Mouse (Mus musculus) forebrain, postnatal 0 days (tissue): ENCODE results near the gene Parp16. TPM values are rescaled to one million over a fixed set of nuclear protein-coding genes. Genes with fewer than 3 reads are reported as not detected.
A peak's percentile ranks its signal among the peaks of the same experiment; 100 is the strongest.

Source experiments
- ATAC-seq: fragments of 200-750 bp; cut with Nextera tagmentation; 2 replicates; pipeline ENCODE4 v1.8.0; 2017; ENCODE audit warnings: mild to moderate bottlenecking, moderate library complexity
- DNase-seq: peaks from one replicate; pipeline ENCODE4 v3.0.0-alpha.2; 2015
- H3K27ac ChIP-seq: fragments of 300-500 bp; sonication (generic); 2 replicates; pipeline ENCODE4 v1.5.1; 2014; ENCODE audit warnings: low read depth, mild to moderate bottlenecking, antibody characterized with exemption, low read length, moderate library complexity, mixed read lengths
- H3K27me3 ChIP-seq: fragments of 300-500 bp; sonication (generic); 2 replicates; pipeline ENCODE4 v1.6.1; 2014; ENCODE audit warnings: mild to moderate bottlenecking, low read length, mixed read lengths; ENCODE audit not compliant: insufficient read depth
- H3K36me3 ChIP-seq: fragments of 300-500 bp; sonication (generic); 2 replicates; pipeline ENCODE4 v1.6.1; 2014; ENCODE audit warnings: mild to moderate bottlenecking, moderate library complexity; ENCODE audit not compliant: insufficient read depth
- H3K4me1 ChIP-seq: fragments of 300-500 bp; sonication (generic); 2 replicates; pipeline ENCODE4 v1.6.1; 2014; ENCODE audit warnings: antibody characterized with exemption; ENCODE audit not compliant: insufficient read depth
- H3K4me2 ChIP-seq: fragments of 300-500 bp; sonication (generic); 2 replicates; pipeline ENCODE4 v1.6.1; 2014; ENCODE audit warnings: low read depth, mild to moderate bottlenecking, moderate library complexity
- H3K4me3 ChIP-seq: fragments of 300-500 bp; sonication (generic); 2 replicates; pipeline ENCODE4 v1.5.1; 2014; ENCODE audit warnings: low read depth, low read length, mixed read lengths
- H3K9ac ChIP-seq: fragments of 300-500 bp; sonication (generic); 2 replicates; pipeline ENCODE4 v1.6.1; 2014; ENCODE audit warnings: mild to moderate bottlenecking
- H3K9me3 ChIP-seq: fragments of 300-500 bp; sonication (generic); 2 replicates; pipeline ENCODE4 v1.6.1; 2016; ENCODE audit warnings: low read length
- CTCF ChIP-seq: sonication (generic); IDR thresholded peaks from 2 replicates; pipeline ENCODE4 v1.5.1; 2016; ENCODE audit warnings: antibody characterized with exemption, control low read depth, low read depth
- WGBS: fragments of 180-500 bp; shearing (Covaris S2); extraction: QIAGEN DNeasy Blood & Tissue Kit; methylation state at CpG from one replicate; pipeline ENCODE4 v1.1.7; 2014; 5-methylcytosine and 5-hydroxymethylcytosine counted together
- polyA plus RNA-seq: library from polyadenylated mRNA; unstranded; fragments of >200 nt; fragmentation: Nextera tagmentation; extraction: Ambion mirVana; gene quantifications from 2 replicates; pipeline ENCODE4 v1.2.1, GENCODE M21; 2015
- total RNA-seq: library from RNA; depleted of rRNA; stranded (reverse); fragments of >200 nt; gene quantifications from 2 replicates; pipeline ENCODE4 v1.2.3, GENCODE M21; 2014

The Parp16 gene
- total and polyA plus RNA-seq, 2 experiments from 2014 or later, result 6.1 to 6.7 TPM

DNA sequence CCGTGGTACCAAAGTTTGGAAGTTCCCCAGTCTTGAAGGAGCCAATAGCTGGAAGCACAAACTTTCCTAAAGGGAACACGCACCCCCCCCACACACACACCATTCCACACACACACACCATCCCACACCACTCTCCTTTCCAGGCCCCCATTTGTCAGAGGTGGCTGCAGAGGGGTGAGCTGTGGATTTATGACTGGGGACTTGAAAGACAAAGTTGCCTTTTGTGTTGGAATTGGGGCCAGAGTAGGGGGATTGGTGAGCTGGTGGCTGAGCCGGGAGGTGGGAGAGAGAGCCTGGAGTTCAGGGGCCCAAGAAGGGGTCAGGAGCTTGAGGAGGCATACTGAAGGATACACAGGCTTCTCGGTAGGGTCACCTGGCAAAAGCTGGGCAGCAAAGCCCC, 26.2 kb upstream of the Parp16 start:
- Histone ChIP-seq H3K4me1 (no peaks in the 10 kb centered on the region), H3K9ac (no peak overlapping the region), H3K27me3 (no peaks in the 10 kb centered on the region), H3K4me3 (no peak overlapping the region), H3K27ac (no peak overlapping the region), H3K9me3 (no peaks in the 10 kb centered on the region), H3K36me3 (no peaks in the 10 kb centered on the region), H3K4me2 (no peak overlapping the region)
- WGBS, result 52% methylated on average over 4 of the region's 4 CpGs
- no peak for TF ChIP-seq CTCF
- ATAC-seq (no peak), DNase-seq (no peak)

- Histone ChIP-seq H3K9ac (no peak overlapping the region), H3K4me2 (no peak overlapping the region), H3K9me3 (no peaks in the 10 kb centered on the region), H3K27me3 (no peaks in the 10 kb centered on the region), H3K27ac (no peak overlapping the region), H3K4me3 (no peak overlapping the region), H3K36me3 (no peaks in the 10 kb centered on the region), H3K4me1 (peaks cover 6% of the 10 kb centered on the region; the same call in 1 of the 2 replicates)
- WGBS, result 87% methylated on average over 9 of the region's 9 CpGs
- ATAC-seq (no peak), DNase-seq (no peak)
- no peak for TF ChIP-seq CTCF
Measured at GRCm38 (mm10) chr9:65172654-65173053, 22.5 kb upstream of the Parp16 start.

- no peak for TF ChIP-seq CTCF
- Histone ChIP-seq H3K9ac (0 out of 2 replicates have a peak overlapping the region, but pooled peaks have one; percentile 22), H3K36me3 (no peaks in the 10 kb centered on the region), H3K9me3 (no peaks in the 10 kb centered on the region), H3K4me2 (no peak overlapping the region), H3K27me3 (no peaks in the 10 kb centered on the region), H3K4me3 (no peak overlapping the region), H3K4me1 (peaks cover 8% of the 10 kb centered on the region), H3K27ac (peak overlapping the region; percentile 80)
- DNase-seq (no peak), ATAC-seq (no peak)
- 24% methylated on average over 5 of the region's 5 CpGs for WGBS
Measured at GRCm38 (mm10) chr9:65175234-65175938, 19.8 kb upstream of the Parp16 start.

- 13% methylated on average over 9 of the region's 9 CpGs for WGBS
- H3K4me2 ChIP-seq, result no peak overlapping the region
Measured at GRCm38 (mm10) chr9:65175939-65176871, 18.9 kb upstream of the Parp16 start.

DNA sequence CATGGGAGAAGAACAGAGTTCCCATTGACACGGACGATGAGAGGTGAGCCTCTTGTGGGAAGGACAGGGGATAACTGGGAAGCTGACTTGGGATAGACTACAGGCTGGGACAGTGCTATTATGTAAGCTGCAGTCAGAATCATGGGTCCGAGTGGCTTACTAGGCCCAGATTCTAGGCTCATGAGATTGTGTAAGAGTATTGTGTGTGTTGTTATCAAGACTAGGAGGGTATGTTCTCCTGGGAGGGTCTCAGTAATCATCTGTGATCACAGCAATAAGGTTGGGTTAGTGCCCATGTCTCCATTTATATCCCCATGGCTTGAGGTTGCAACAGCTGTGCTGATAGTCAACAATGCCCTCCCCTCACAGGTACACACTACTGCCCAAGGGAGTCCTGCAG, 17.7 kb upstream of the Parp16 start:
- WGBS, result 68% methylated on average over 3 of the region's 3 CpGs
- H3K27me3 ChIP-seq, result no peaks in the 10 kb centered on the region
- H3K27ac ChIP-seq, result no peak overlapping the region
- H3K9ac ChIP-seq, result no peak overlapping the region
- H3K36me3 ChIP-seq, result peaks cover 15% of the 10 kb centered on the region; the same call in 1 of the 2 replicates
- no peak for TF ChIP-seq CTCF
- no peak for DNase-seq
- H3K4me1 ChIP-seq, result peaks cover 9% of the 10 kb centered on the region
- no peak for ATAC-seq
- no peaks in the 10 kb centered on the region for H3K9me3 ChIP-seq
- no peak overlapping the region for H3K4me2 ChIP-seq
- no peak overlapping the region for H3K4me3 ChIP-seq

More at GRCm38 (mm10) chr9:65175939-65176871, 18.9 kb upstream of the Parp16 start:
- Histone ChIP-seq H3K4me3 (no peak overlapping the region), H3K36me3 (peaks cover 3% of the 10 kb centered on the region; the same call in 1 of the 2 replicates), H3K9me3 (no peaks in the 10 kb centered on the region), H3K27ac (peak overlapping the region; percentile 80), H3K27me3 (no peaks in the 10 kb centered on the region), H3K9ac (peak overlapping the region; percentile 22; the same call in 1 of the 2 replicates), H3K4me1 (peaks cover 9% of the 10 kb centered on the region)
- TF ChIP-seq CTCF, result peak; percentile 62
- DNase-seq (peak; percentile 71), ATAC-seq (peak; percentile 62)

DNA sequence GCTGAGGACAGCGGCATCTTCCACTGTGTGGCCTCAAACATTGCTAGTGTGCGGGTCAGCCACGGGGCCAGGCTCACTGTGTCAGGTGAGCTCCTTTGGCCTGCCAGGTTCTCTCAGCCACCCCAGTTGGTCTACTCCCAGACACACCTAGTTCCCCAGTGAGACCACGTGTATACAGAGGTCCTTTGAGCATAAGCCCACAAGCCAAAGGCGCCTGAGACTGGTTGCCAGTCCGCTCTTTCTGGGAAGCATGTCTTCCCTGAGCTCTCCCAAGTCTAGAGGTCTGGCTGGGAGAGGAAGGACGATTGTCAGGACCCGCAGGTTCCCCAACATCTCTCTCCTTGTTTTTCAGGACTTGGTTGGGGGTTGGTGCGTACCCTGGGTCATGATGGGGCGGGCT, 17.2 kb upstream of the Parp16 start:
- peaks cover 9% of the 10 kb centered on the region for H3K4me1 ChIP-seq
- no peaks in the 10 kb centered on the region for H3K9me3 ChIP-seq
- no peak for TF ChIP-seq CTCF
- peaks cover 19% of the 10 kb centered on the region; the same call in 1 of the 2 replicates for H3K36me3 ChIP-seq
- 56% methylated on average over 10 of the region's 10 CpGs for WGBS
- H3K27ac ChIP-seq, result no peak overlapping the region
- ATAC-seq (no peak), DNase-seq (no peak)
- no peak overlapping the region for H3K4me3 ChIP-seq
- 0 out of 2 replicates have a peak overlapping the region, but pooled peaks have one; percentile 25 for H3K9ac ChIP-seq
- H3K27me3 ChIP-seq, result no peaks in the 10 kb centered on the region
- H3K4me2 ChIP-seq, result no peak overlapping the region
